Mouse (Mus musculus) brown adipose tissue, adult 24 weeks (tissue): ENCODE measurements around the gene Sftpd. TPM values are rescaled to one million over a fixed set of nuclear protein-coding genes. Genes with fewer than 3 reads are reported as not detected.
A peak's percentile ranks its signal among the peaks of the same experiment; 100 is the strongest.

ENCODE experiments used
- H3K27ac ChIP-seq: fragments of 200-500 bp; replicated peaks from 2 replicates; pipeline ENCODE4 v1.5.1; 2012; ENCODE audit warnings: low read depth, mild to moderate bottlenecking, low read length
- H3K4me1 ChIP-seq: fragments of 200-500 bp; 2 replicates; pipeline ENCODE4 v1.6.1; 2012; ENCODE audit warnings: low read length, mixed read lengths; ENCODE audit not compliant: control insufficient read depth, insufficient read depth, insufficient read length
- H3K4me3 ChIP-seq: fragments of 200-500 bp; 2 replicates; pipeline ENCODE4 v1.5.1; 2012; ENCODE audit warnings: low read depth, mild to moderate bottlenecking, low read length, moderate library complexity; ENCODE audit not compliant: insufficient read depth
- polyA plus RNA-seq: library from polyadenylated mRNA; stranded (reverse); fragments of >200 nt; gene quantifications from 2 replicates; pipeline ENCODE4 v1.2.4, GENCODE M21; 2012; ENCODE audit not compliant: missing spikeins, insufficient read depth, insufficient read length

Sftpd gene
- not detected in 2 replicates for polyA plus RNA-seq

DNA sequence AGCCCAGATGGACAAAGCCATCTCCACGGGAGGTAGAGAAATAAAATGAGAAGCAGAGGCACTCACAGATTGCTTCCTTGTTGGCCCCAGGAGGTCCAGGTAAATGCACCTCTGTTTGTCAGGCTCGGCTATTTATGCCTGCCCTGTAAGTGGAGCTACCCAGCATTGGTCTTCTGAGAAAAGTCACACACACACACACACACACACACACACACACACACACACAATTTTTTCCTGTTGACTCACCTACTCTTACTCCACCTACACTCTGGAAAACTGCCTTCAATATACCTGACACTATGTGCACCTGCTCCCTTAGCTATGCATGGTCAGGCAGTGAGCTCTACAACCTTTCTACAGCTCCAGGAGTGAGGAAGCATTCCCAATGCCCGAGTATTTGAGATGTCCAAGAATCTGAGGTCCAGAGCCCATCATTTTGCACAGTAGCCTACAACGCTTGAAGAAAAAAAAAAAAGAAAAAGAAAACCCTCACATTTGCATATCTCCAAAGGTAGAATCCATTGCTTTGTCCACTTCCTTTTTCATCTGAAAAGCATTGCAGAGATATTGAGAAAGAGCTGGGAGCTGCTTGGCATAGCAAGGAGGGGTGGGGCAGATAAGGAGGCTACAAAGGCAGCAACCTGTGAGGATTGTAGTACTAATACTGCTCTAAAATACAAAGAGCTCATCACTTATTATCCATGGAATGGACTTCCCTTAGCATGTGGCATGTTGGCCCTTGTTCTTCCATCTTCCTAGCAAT lies at the start of gene Sftpd:
Gene Sftpd, minus strand, starts transcription at position 91 of the 763 bp plus-strand sequence.
- no peaks in the 10 kb centered on the region for H3K4me1 ChIP-seq

DNA sequence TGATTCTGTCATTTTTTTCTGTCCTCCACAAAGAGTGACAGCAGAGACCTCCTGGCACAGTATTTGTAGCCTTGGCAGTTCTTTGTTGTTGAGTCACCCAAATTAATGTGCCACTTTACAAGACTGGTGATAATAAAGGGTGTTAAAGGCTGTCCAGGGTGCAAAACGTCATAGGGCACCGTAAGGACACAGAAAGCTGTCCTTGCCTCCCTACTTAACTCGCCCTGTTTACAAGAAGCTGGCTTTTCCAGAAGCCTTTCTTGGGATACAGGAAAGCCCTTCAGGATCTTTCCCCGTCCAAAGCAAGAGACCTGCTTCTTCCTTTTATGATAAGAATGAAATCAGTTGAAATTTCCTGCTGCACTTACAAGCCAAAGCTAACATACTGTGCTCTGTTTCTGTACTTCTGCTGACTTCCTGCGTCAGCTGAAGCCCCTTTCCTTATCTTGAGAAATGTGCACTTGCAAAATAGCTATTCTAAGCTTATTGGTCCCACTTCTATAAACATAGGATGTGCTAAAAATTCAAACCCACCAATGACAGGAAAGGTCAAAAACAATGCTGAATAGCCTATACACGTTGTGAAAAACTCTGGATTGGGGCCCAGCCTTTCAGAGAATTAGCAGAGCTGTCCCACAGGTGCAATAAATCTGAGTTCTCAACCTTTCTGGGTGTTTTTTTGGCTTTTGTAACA lies 13.2 kb upstream of the Sftpd start:
- no peak overlapping the region for H3K4me3 ChIP-seq
- peak overlapping the region; percentile 74 for H3K27ac ChIP-seq
- peaks cover 5% of the 10 kb centered on the region; the same call in 1 of the 2 replicates for H3K4me1 ChIP-seq

More for the DNA sequence above, at the start of gene Sftpd:
- H3K4me3 ChIP-seq: no peak within 1 kb of the TSS
- no peak within 1 kb of the TSS for H3K27ac ChIP-seq

- no peak overlapping the region for H3K27ac ChIP-seq
- H3K4me3 ChIP-seq: no peak overlapping the region
- H3K4me1 ChIP-seq: no peaks in the 10 kb centered on the region
These were observed 4.5 kb upstream of the Sftpd start for GRCm38 (mm10) chr14:41189496-41189895.

DNA sequence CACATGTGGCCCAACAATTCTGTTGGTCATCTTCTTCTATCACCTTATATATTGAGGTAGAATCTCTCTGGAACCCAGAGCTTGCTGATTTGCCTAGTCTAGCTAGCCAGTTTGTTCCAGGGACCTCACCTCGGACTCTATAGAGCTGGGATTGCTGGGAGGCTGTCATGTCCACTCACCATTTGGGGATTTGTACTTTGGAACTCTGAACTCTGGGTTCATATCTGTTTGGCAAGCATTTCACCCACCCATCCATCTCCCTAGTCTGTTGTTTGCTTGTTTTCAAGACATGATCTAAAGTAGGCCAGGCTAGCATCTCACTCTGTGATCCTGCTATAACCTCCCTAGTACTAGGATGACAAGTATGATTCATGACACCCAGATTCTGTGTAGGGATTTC lies 10.1 kb downstream of the Sftpd start:
- H3K4me3 ChIP-seq: no peak overlapping the region
- H3K4me1 ChIP-seq: no peaks in the 10 kb centered on the region; the same call in 1 of the 2 replicates
- no peak overlapping the region for H3K27ac ChIP-seq

- Histone ChIP-seq H3K4me3 (no peak overlapping the region), H3K4me1 (no peaks in the 10 kb centered on the region; the same call in 1 of the 2 replicates), H3K27ac (peak overlapping the region; percentile 31; the same call in 1 of the 2 replicates)
These were observed 14.4 kb downstream of the Sftpd start for GRCm38 (mm10) chr14:41170514-41170913.

- Histone ChIP-seq H3K27ac (no peak overlapping the region), H3K4me1 (no peaks in the 10 kb centered on the region; the same call in 1 of the 2 replicates), H3K4me3 (no peak overlapping the region)
These were observed 16.4 kb downstream of the Sftpd start for GRCm38 (mm10) chr14:41168567-41168966.

DNA sequence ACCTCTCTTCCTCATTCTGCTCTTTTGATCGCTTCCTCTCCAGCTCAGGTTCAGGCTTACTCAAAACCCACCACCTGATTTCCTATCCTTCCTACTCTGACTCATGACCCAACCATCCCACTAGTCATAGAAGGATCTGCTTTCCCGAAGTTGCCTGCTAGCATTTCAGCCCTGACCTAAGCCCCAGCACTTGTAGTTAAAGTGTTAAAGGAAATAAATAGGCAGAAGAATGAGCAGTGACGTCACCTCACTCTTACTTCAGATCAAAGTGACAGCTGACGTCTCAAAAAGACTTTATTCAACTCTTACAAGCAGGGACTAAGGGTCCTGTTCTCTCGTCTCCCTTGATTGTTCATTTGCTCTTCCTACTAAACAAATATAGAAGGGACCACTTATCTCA lies 17.7 kb downstream of the Sftpd start:
- Histone ChIP-seq H3K4me1 (no peaks in the 10 kb centered on the region; the same call in 1 of the 2 replicates), H3K27ac (no peak overlapping the region), H3K4me3 (no peak overlapping the region)

GRCm38 (mm10) chr14:41162663-41163062 lies 22.3 kb downstream of the Sftpd start:
- Histone ChIP-seq H3K4me3 (no peak overlapping the region), H3K27ac (no peak overlapping the region), H3K4me1 (no peaks in the 10 kb centered on the region)

DNA sequence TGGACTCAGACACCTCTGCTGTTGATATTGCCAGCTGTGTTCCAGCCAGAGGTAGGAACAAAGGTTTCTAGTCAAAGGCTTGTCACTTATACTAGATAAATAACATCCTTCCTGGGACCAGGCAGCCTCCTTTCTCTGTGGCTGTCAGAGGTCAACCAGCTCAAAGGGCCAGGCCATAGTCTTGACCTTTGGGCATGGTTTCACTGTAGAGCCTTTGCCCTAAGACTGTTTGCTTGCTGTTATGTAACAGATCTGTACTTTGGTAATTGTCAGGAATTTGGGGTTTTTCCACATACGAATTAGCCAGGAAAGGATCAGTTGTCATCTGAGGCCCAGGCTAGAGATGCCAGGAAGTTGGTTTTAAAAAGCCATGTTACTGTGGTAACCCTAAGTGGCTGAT lies 24.2 kb downstream of the Sftpd start:
- no peaks in the 10 kb centered on the region for H3K4me1 ChIP-seq
- peak overlapping the region; percentile 74 for H3K27ac ChIP-seq
- H3K4me3 ChIP-seq: no peak overlapping the region

GRCm38 (mm10) chr14:41160076-41160475 lies 24.9 kb downstream of the Sftpd start:
- H3K27ac ChIP-seq: no peak overlapping the region
- no peak overlapping the region for H3K4me3 ChIP-seq

DNA sequence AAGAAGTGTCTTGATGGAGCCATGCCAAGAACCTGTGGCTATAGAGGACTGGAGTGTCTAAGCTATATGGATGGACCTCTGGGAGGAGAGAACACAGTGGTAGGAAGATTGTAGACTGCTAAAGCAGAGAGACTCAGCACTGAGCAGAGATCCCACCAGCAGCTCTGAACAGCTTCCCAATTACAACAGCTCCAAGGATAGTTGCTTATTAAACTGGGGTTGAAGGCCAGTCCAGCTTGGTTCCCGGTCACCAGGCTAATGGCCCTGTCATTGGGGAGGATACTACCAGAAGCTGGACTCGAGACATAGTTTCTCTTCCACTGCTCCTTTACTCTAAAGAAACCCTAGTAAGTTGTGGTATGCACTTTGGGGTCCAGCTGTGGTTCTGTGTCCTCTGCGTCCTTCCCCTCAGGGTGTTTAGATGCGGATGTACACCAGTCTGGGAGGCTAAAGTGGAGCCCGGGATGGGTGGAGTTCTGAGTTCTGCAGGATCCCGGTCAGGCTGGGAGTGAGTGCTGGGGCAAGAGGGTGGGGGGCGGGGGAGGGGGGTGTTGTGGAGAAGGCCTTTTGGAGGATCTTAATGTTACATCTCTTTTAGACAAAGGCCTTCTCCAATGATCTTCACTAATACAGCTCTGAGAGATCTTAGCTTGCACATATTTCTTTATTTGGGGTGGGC lies 33.6 kb downstream of the Sftpd start, which contains the start of gene Mbl1:
Gene Mbl1, plus strand, starts transcription at position 239 of the 679 bp plus-strand sequence.
- Histone ChIP-seq H3K4me3 (no peak within 1 kb of the TSS), H3K4me1 (no peaks in the 10 kb centered on the region), H3K27ac (no peak within 1 kb of the TSS)

More at GRCm38 (mm10) chr14:41160076-41160475, 24.9 kb downstream of the Sftpd start:
- no peaks in the 10 kb centered on the region for H3K4me1 ChIP-seq

DNA sequence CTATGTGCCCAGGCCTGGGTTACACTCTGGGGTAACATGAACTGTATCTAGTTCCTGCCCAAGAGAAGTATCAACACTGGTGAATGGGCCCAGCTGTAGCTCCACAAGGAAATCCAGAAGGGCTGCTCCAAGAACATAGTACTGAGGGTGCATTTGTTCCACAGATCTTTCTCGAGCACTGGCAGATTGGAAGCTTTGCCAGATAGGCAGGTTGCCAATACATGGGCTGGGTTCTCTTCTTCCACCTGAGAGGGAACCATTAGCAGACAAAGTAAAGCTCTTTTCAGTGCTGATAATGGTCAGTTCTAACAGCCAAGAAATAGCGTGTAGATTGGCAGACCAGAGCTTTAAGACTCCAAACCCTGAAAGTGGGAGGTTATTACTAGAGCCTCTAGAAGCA lies 37.6 kb downstream of the Sftpd start:
- H3K4me1 ChIP-seq: no peaks in the 10 kb centered on the region
- no peak overlapping the region for H3K27ac ChIP-seq
- H3K4me3 ChIP-seq: no peak overlapping the region

GRCm38 (mm10) chr14:41146922-41147321 lies 38.0 kb downstream of the Sftpd start:
- no peak overlapping the region for H3K27ac ChIP-seq
- H3K4me3 ChIP-seq: no peak overlapping the region
- no peaks in the 10 kb centered on the region for H3K4me1 ChIP-seq

DNA sequence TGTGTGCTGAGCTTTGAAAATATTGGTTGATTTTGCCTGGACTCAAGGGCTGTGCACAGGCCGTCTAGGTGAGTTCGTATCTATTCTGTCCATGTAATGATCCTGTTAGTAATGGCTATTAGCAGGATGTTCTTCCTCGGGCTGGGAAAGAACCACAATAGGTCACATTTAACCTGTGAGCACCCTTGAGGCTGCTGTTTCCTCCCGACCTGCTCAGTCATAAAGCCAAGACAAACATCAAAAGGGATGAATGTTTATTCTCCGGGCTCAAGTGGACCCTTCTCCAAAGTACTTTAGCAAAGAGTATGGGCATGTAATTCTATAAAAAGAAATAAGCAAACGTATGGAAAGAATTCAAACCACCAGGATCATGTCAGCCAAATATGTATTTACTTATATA lies 38.9 kb downstream of the Sftpd start:
- no peak overlapping the region for H3K27ac ChIP-seq
- H3K4me3 ChIP-seq: no peak overlapping the region
- H3K4me1 ChIP-seq: no peaks in the 10 kb centered on the region

GRCm38 (mm10) chr14:41140686-41141085 lies 44.3 kb downstream of the Sftpd start:
- no peak overlapping the region for H3K4me3 ChIP-seq
- H3K27ac ChIP-seq: no peak overlapping the region
- H3K4me1 ChIP-seq: no peaks in the 10 kb centered on the region
